Comparison of ENCODE assay signal across 14 mouse cellular contexts in genomic region chr10:53440251-53440650, GRCm38 (mm10).
"Had no signal": no experiment of that assay in that cellular context is flagged by ENCODE, and none has a peak within 500 bp of the region (broad histone marks: within the 10 kb centered on the region; RNA-seq: fewer than 3 reads in every experiment).

No protein-coding gene starts in this region.

- ATAC-seq: liver, embryonic 12.5 days had no signal

- H3K9ac ChIP-seq: liver, embryonic 12.5 days; liver, embryonic 14.5 days; lung, embryonic 14.5 days; midbrain, embryonic 12.5 days; neural tube, embryonic 12.5 days; stomach, embryonic 15.5 days had no signal

- H3K36me3 ChIP-seq: liver, embryonic 12.5 days; midbrain, embryonic 12.5 days; neural tube, embryonic 12.5 days; stomach, embryonic 15.5 days had no signal

- DNase-seq: lung, adult 18-20 months; lung, embryonic 14.5 days; lung, postnatal 10 days; lung, postnatal 4 days; right cerebral cortex, postnatal 14 days; thymus, adult 2 months; thymus, postnatal 25 days; thymus, postnatal 4 days had no signal

- H3K9me3 ChIP-seq: liver, embryonic 12.5 days; midbrain, embryonic 12.5 days; neural tube, embryonic 12.5 days; stomach, embryonic 15.5 days had no signal

- H3K27me3 ChIP-seq: liver, embryonic 12.5 days; midbrain, embryonic 12.5 days; neural tube, embryonic 12.5 days; stomach, embryonic 15.5 days had no signal

- H3K4me3 ChIP-seq: liver, embryonic 12.5 days; midbrain, embryonic 12.5 days; neural tube, embryonic 12.5 days; stomach, embryonic 15.5 days had no signal

- H3K4me2 ChIP-seq: liver, embryonic 12.5 days; lung, embryonic 14.5 days; midbrain, embryonic 12.5 days; neural tube, embryonic 12.5 days; stomach, embryonic 15.5 days had no signal

- H3K27ac ChIP-seq: liver, embryonic 12.5 days; liver, embryonic 14.5 days; midbrain, embryonic 12.5 days; neural tube, embryonic 12.5 days; stomach, embryonic 15.5 days; stomach, postnatal 0 days had no signal
